Mouse (Mus musculus): ENCODE results near the gene Mgat1. TPM values are rescaled to one million over a fixed set of nuclear protein-coding genes. Genes with fewer than 3 reads are reported as not detected.
"Not testable (repeated sequence)": the region's sequence is repeated elsewhere in the genome, so short reads cannot be mapped to it uniquely, and the experiment has no call there.

The Mgat1 gene
- polyA plus RNA-seq (2016; fragmentation: Nextera tagmentation; extraction: Ambion mirVana), result 42.5 and 43.2 TPM in 2 replicates

DNA sequence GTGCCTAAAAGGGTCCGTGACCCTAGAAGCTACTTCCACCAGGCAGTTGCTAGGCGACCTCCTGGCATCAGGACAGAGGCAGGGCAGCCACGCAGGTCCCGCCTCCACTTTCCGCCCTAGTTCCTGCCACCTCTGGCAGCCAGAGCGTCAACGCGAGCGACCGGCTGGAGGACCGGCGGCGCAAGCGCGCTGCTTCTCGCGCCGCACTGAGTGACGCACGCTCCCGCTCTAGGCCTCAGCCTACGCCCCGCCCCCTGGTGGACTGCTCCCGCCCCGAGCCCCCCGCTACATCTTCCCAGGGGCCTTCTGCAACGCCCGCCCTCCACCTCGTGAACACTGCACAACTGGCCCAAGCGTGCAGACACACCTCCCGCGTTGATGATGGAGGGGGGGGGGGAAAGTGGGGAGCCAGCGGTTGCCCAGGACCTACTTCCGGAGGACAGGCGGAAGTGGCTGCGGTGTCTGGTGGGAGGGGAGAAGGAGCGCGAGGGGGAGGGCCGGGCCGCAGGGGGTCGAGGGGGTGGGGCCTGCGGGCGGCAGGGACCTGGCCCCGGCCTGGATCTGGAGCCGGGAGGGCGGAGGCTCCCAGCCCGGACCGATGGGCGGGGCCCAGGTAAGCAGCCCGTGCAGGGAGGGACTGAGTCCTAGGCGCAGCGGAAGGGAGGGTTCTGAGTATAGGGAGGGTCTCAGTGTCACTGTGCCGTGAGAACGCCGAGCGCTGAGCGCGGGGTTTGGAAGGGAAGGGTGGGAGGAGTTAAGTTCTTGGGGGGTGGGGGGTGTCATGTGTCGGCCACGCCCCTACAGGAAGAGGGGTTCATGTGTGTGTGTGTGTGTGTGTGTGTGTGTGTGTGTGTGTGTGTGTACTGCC lies at the start of gene Mgat1:
Gene Mgat1, plus strand, starts transcription at position 465 of the 868 bp plus-strand sequence.
- Histone ChIP-seq H3K9ac (peak within 1 kb of the TSS; percentile 75), H3K36me3 (no peaks in the 10 kb centered on the region), H3K4me2 (replicated peaks) (peak within 1 kb of the TSS; percentile 65), H3K27ac (peak within 1 kb of the TSS; percentile 95), H3K4me3 (peak within 1 kb of the TSS; percentile 59), H3K27me3 (no peaks in the 10 kb centered on the region), H3K4me1 (peaks cover 22% of the 10 kb centered on the region), H3K9me3 (replicated peaks) (no peaks in the 10 kb centered on the region)
- under 1% methylated on average over 55 of the region's 60 CpGs for WGBS
- ATAC-seq (ENCODE audit: low FRiP score), result peak; percentile 99

DNA sequence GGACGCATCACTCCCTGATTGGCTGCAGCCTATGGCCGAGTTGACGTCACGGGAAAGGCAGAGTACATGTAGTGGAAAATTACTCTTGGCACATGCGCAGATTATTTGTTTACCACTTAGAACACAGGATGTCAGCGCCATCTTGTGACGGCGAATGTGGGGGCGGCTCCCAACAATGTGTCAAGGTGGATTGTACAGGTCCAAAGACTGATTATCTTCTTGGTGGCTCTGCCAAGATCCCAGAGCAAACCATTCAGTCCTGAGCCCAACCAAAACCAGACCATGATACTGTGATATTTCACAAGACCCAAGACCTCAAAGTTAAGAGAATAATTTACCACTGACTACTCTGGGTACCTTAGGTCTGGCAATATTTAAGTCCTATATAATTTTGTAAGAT lies 49.2 kb upstream of the Mgat1 start:
- H3K9ac ChIP-seq; H3K27me3 ChIP-seq; H3K4me1 ChIP-seq; H3K9me3 ChIP-seq (replicated peaks); H3K4me3 ChIP-seq; ATAC-seq (ENCODE audit: low FRiP score); H3K27ac ChIP-seq; H3K36me3 ChIP-seq; H3K4me2 ChIP-seq (replicated peaks): not testable (repeated sequence)
- 95% methylated on average over 9 of the region's 9 CpGs for WGBS

DNA sequence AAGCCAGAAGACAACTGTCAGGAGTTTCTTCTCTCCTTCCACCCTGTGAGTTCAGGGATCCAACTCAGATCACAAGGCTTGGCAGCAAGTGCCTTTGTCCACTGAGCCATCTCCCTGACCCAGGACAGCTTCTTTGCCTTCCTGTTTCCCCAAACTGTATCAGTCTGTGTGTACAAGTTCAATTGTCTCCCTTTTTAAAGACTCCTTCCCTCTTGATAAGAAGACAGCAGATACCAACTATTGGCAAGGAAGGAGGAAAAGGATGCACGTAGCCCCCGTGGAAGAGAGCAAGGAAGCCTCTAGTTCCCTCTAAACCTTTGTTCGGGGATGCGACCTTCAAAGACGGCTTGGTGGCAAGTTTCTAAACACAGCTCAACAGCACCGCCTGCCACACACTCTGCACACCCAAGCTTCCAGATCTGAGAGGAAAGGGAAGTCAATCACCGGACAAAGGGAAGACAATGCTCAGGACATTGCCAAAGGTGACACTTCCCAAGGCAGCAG lies 48.1 kb upstream of the Mgat1 start:
- no peak for ATAC-seq (ENCODE audit: low FRiP score)
- Histone ChIP-seq H3K9ac (no peak overlapping the region), H3K27me3 (no peaks in the 10 kb centered on the region), H3K4me3 (no peak overlapping the region), H3K36me3 (no peaks in the 10 kb centered on the region), H3K4me1 (no peaks in the 10 kb centered on the region), H3K9me3 (replicated peaks) (no peaks in the 10 kb centered on the region), H3K27ac (no peak overlapping the region), H3K4me2 (replicated peaks) (no peak overlapping the region)
- WGBS, result 85% methylated on average over 7 of the region's 7 CpGs

DNA sequence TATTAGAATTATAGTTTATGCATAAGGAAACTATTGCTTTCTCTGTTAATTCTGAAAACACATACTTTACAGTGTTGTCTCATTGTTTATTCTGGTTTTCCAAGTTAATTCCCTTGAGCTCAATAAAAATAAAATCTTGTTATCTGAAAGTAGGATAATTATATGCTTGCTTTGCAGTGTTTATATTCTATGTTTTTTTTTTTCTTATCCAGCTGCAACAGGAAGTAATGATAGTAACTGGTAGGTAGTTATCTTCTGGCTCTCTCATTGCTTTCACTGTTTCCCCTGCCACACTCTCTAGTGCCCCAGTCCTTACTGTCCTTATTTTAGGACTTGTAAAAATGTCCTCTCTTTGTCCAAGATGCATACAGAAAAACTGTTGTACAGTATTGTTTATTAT lies 43.3 kb upstream of the Mgat1 start:
- Histone ChIP-seq H3K36me3 (no peaks in the 10 kb centered on the region), H3K9me3 (replicated peaks) (no peaks in the 10 kb centered on the region), H3K9ac (no peak overlapping the region), H3K27ac (no peak overlapping the region), H3K4me3 (no peak overlapping the region), H3K4me1 (peaks cover 13% of the 10 kb centered on the region), H3K27me3 (no peaks in the 10 kb centered on the region), H3K4me2 (replicated peaks) (no peak overlapping the region)
- no peak for ATAC-seq (ENCODE audit: low FRiP score)

DNA sequence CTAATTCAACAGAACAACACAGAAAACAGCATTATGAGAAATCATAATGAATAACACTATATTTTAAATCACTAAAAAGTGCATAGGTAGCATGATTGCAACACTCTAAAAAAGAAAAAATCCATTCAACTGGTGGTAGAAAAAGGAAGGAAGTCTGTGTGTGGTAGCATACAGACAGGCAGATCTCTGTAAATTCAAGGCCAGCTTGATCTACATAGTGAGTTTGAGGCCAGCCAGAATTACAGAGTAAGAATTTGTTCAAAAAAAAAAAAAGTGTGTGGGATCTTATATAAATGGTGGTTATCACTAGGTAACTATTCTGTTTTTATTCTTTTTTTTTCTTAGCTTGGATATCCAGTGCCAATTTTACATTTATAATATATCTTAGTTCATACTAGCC lies 42.8 kb upstream of the Mgat1 start:
- H3K27me3 ChIP-seq, result no peaks in the 10 kb centered on the region
- no peak overlapping the region for H3K4me3 ChIP-seq
- no peak overlapping the region for H3K4me2 ChIP-seq (replicated peaks)
- no peak overlapping the region for H3K9ac ChIP-seq
- ATAC-seq (ENCODE audit: low FRiP score), result no peak
- no peaks in the 10 kb centered on the region for H3K9me3 ChIP-seq (replicated peaks)
- no peak overlapping the region for H3K27ac ChIP-seq
- H3K36me3 ChIP-seq, result no peaks in the 10 kb centered on the region
- peaks cover 13% of the 10 kb centered on the region for H3K4me1 ChIP-seq

DNA sequence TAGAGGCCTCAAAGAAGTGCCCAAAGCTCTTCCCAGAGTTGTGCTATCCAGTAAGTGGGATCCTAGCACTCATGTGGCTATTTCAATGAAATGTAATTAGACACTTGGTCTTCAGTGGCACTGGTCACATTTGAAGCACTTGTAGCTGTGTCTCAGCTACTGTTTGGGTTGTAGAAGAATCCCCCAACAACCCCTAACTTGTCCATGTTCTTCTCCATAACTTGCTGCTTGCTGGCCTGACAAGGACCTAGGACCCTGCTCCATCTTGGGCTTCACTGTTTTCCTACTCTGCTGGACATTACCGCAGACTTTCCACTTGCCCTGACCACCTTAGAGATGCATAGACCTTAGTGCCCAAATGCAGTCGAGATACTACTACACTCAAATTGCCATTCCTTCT lies 41.9 kb upstream of the Mgat1 start:
- WGBS, result 63% methylated on average over 2 of the region's 2 CpGs
- Histone ChIP-seq H3K4me2 (replicated peaks) (peak overlapping the region; percentile 78), H3K4me3 (peak overlapping the region; percentile 95), H3K27ac (no peak overlapping the region; the same call in 1 of the 2 replicates), H3K9me3 (replicated peaks) (no peaks in the 10 kb centered on the region), H3K36me3 (peaks cover 3% of the 10 kb centered on the region; the same call in 1 of the 2 replicates), H3K4me1 (peaks cover 13% of the 10 kb centered on the region), H3K9ac (peak overlapping the region; percentile 98; the same call in 1 of the 2 replicates), H3K27me3 (no peaks in the 10 kb centered on the region)
- no peak for ATAC-seq (ENCODE audit: low FRiP score)

DNA sequence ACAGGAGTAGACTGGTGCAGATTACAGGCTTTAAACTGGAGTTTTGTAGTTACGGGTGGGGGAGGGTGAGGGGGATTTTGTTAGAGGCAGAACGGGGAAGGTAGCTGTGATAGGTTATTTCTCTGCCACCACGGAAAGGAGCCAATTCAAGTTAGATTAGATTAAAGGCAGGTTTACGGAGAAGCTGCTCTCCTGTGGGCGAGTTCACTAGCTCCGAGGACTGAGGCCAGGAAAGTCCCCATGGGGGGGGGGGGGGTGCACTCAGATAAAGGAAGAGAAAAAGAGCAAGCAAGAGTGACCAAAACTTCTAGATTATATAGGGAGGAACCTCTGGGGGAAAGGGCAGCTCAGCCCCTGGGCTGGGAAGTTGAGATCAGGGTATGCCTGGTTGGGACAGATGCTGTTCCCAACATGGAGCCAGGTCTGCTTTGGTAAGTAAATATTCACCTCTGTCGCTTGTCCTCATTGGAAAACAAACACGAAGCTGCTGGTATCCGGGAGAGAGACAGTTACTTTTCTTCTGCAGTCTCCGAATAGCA lies 41.4 kb upstream of the Mgat1 start:
- Histone ChIP-seq H3K27ac (peak overlapping the region; percentile 99), H3K9me3 (replicated peaks) (no peaks in the 10 kb centered on the region), H3K27me3 (no peaks in the 10 kb centered on the region), H3K9ac (peak overlapping the region; percentile 98), H3K4me2 (replicated peaks) (peak overlapping the region; percentile 78), H3K4me3 (peak overlapping the region; percentile 95), H3K36me3 (peaks cover 3% of the 10 kb centered on the region; the same call in 1 of the 2 replicates), H3K4me1 (peaks cover 13% of the 10 kb centered on the region)
- 5% methylated on average over 10 of the region's 10 CpGs for WGBS
- peak; percentile 60 for ATAC-seq (ENCODE audit: low FRiP score)

DNA sequence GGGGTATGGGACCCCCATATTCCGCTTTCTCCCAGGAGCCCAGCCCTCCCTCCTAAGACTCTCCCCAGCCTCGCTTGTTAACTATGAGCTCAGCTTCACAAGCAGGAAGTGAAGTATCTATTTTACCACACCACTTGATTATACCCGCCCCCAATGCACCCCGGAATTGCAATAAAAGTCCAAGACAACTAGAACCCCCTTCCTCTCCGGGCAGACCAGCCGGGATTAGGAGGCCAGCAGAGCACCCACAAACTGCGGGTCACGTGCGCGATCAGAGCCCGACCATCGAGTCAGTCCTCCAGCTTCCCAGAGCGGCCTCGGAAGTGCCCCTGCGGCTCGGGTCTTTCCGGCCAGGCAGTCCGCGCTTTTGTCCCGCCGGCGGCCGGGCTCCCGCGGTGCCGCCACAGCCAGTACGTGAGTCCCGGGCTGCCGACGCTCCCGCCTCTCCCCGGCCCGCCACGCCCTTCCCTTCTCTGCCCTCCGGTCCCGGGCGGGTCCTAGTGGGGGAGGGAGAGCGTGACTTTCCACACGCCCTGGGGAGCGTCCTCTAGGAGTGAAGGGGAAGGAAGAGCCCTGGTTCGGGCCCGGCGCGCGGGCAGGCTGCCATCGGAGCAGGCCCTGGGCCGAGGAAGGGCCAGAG lies 40.7 kb upstream of the Mgat1 start, which contains the start of gene Zfp62:
Gene Zfp62, plus strand, starts transcription at position 164 of the 640 bp plus-strand sequence.
- peak within 1 kb of the TSS; percentile 98 for H3K9ac ChIP-seq
- ATAC-seq (ENCODE audit: low FRiP score), result peak; percentile 93
- H3K27ac ChIP-seq, result peak within 1 kb of the TSS; percentile 99
- peaks cover 13% of the 10 kb centered on the region for H3K4me1 ChIP-seq
- WGBS, result under 1% methylated on average over 43 of the region's 47 CpGs
- no peaks in the 10 kb centered on the region for H3K27me3 ChIP-seq
- H3K9me3 ChIP-seq (replicated peaks), result no peaks in the 10 kb centered on the region
- peak within 1 kb of the TSS; percentile 78 for H3K4me2 ChIP-seq (replicated peaks)
- peak within 1 kb of the TSS; percentile 95 for H3K4me3 ChIP-seq
- H3K36me3 ChIP-seq, result peaks cover 3% of the 10 kb centered on the region; the same call in 1 of the 2 replicates

DNA sequence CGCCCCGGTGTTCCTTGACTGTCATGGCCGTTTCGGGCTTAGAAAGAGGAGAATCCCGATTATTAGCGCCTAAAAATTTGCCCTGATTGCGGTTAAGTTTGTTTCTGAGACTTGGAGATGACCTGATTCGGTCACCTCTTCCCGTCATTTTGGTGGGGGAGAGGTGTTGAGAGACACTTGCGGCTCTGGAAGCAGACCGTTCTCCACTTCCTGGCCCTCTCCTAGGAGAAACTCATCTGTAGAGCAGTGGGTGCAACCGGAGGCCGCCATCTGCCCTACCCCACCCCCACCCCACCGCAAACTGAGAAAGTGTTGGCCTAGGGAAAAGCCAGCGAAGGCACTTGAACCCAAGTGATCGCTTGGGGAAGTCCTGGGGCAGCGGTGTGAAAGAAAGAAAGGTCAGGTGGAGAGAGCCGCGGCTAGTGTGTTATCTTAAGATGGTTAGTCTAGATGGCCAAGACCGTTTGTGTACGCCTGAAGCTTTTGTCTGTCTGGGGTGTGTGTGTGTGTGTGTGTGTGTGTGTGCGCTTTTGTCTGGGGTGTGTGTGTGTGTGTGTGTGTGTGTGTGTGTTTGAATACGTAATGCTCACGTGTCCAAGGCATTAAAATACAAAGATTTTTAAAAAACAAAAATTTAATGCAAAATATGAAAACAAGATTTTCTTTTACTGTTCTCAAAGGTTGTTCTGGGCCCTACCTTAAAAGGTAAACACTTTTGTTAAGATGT lies 40.1 kb upstream of the Mgat1 start:
- WGBS, result under 1% methylated on average over 24 of the region's 24 CpGs
- Histone ChIP-seq H3K27ac (peak overlapping the region; percentile 99), H3K4me1 (peaks cover 13% of the 10 kb centered on the region), H3K9me3 (replicated peaks) (no peaks in the 10 kb centered on the region), H3K4me2 (replicated peaks) (peak overlapping the region; percentile 78), H3K4me3 (peak overlapping the region; percentile 95), H3K9ac (peak overlapping the region; percentile 98), H3K36me3 (peaks cover 3% of the 10 kb centered on the region; the same call in 1 of the 2 replicates), H3K27me3 (no peaks in the 10 kb centered on the region)
- peak; percentile 78 for ATAC-seq (ENCODE audit: low FRiP score)

DNA sequence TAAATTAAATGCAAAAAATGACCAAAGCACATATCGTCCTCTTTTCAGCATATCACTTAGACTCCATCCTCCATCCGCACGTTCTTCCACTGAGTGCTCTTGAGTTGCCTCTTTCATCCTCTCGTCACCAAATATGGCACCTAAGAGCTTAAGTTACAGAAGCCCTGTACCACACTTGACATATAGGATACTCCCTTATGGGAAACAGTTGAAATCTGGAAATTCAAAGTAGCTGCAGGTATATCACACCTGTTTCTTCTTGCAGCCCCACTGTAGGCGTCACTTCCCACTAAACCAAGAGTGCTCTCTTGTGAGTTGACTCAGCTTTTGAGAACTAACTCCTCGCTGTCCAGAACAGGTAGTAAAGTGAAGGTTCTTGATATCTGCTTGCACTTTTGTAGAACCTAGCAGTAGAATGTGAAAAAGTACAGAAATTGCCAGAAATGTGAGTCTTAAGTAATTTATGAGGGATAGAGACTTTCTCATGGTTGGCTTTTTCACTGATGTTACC lies 38.9 kb upstream of the Mgat1 start:
- H3K27me3 ChIP-seq, result no peaks in the 10 kb centered on the region
- no peak overlapping the region for H3K27ac ChIP-seq
- H3K4me1 ChIP-seq, result peaks cover 17% of the 10 kb centered on the region
- no peaks in the 10 kb centered on the region for H3K9me3 ChIP-seq (replicated peaks)
- H3K9ac ChIP-seq, result no peak overlapping the region
- no peak overlapping the region for H3K4me3 ChIP-seq
- ATAC-seq (ENCODE audit: low FRiP score), result no peak
- 90% methylated on average over 6 of the region's 6 CpGs for WGBS
- H3K4me2 ChIP-seq (replicated peaks), result peak overlapping the region; percentile 78
- H3K36me3 ChIP-seq, result peaks cover 3% of the 10 kb centered on the region; the same call in 1 of the 2 replicates

DNA sequence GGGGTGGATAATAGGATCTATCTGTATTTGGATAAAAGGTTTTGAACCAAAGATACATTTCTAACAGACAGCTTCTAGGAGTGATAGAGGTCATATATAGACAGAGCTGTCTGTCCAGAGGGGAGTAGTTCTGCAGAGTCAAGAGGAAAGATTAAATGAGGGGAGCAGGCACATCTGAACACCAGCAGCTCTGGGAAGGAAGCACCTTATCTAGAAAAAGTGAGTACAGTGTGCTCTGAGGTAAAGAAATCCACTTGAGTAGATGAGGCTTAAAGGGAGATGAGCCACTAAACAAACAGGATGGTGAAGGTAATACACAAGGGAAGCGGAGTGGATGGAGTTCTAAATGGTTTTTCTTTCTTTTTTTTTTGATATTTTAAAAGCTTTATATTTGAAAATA lies 36.5 kb upstream of the Mgat1 start:
- Histone ChIP-seq H3K9ac (no peak overlapping the region), H3K36me3 (peaks cover 3% of the 10 kb centered on the region; the same call in 1 of the 2 replicates), H3K4me3 (no peak overlapping the region), H3K27ac (no peak overlapping the region), H3K4me2 (replicated peaks) (no peak overlapping the region), H3K4me1 (peaks cover 13% of the 10 kb centered on the region), H3K27me3 (no peaks in the 10 kb centered on the region), H3K9me3 (replicated peaks) (no peaks in the 10 kb centered on the region)
- 100% methylated on average over 1 of the region's 1 CpGs for WGBS
- no peak for ATAC-seq (ENCODE audit: low FRiP score)

Data from hindbrain, embryonic 12.5 days (tissue).